Mouse (Mus musculus): ENCODE measurements around the gene Srgap2.

Gene Srgap2

DNA sequence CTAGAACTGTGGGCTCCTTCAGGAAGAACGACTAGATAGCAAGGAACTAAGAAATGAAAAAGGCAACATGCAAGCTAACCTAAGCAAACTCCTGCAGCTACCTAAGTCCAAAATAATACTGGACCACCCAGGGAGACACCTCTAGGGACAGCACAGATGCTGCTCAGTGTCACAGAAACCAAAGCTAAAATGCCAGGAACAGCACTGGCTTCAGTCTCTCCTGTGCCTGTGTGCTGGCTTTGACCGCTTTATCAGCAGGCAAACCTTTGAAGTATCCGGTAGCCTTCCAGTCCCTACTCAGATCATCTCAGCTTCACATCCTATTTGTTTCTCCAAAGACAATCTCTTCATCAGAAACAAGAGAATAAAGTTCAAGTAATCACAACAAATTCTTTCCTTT is 123.6 kb downstream of the Srgap2 start:
- DNase-seq: no peak

DNA sequence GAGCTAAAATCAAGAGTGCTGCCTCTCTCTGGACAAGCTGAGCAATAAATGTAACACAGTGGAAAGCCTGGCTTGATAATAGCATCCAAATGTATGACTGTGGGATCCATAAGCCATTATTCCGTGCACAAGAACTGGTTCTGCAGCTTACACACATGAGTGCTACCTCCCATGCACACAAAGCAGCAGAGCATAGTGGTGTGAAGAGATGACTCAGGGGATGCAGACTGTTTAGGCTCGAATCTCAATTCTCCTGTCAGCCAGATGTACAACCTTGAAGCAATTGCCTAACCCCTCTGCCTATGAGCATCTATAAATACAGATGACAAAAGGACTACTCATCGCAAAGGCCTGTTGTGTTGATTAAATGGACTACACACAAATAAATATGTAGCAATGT is 126.3 kb downstream of the Srgap2 start:
- no peak for DNase-seq

DNA sequence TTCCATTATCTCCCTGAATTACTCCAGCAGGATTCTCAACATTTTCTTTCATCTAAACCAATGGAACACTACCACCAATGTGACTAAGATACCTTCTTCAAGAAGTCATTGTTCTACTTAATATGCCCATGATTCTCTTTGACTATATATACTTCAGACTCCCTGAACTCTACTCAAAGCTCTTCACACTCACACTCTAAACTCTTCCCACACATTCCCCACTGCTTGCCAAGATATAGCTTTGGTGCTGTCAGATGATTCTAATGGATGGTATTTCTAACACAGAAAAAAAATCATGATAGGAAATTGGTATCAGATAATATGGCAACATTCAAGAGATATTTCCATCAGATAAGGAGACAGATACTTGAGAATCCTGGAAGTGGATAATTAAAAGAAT is 129.0 kb downstream of the Srgap2 start:
- no peak for DNase-seq

DNA sequence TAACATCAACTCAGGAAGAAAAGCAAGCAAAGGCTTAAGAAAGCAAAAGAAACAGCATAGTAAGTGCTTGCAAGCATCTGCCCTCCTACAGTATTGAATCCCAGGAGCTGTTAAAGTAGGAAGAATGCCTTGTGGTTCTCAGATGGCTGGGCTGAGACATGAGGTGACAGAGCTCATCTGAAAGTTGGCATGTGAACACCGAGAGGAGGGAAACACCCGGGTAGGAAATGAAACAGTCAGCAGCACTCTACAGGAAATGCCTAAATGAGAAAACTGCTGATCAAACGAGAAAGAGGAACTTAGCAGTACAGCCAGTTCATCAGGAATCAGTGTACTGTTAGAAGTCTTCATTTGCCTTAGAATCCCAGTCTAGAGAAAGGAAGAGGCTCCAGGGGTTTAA is 142.7 kb downstream of the Srgap2 start:
- DNase-seq: no peak

DNA sequence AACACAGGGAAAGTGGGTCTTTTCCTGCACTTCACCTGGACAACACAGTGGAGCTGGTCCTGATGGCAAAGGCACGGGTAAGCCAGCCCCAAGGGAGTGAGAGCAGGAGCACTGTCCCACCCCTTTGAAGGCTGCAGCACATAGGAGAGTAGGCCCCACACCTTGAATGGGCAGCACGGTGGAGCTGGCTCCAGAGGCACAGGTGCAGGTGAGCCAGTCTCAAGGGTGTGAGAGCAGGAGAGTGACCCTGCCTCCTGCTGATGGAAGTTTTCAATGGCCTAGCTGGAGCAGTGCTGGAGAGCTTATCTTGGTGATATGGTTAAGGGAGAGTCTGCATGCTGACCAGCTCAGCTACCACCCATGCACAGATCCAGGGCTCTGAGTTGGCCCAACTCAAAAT is 145.0 kb downstream of the Srgap2 start:
- no peak for DNase-seq

DNA sequence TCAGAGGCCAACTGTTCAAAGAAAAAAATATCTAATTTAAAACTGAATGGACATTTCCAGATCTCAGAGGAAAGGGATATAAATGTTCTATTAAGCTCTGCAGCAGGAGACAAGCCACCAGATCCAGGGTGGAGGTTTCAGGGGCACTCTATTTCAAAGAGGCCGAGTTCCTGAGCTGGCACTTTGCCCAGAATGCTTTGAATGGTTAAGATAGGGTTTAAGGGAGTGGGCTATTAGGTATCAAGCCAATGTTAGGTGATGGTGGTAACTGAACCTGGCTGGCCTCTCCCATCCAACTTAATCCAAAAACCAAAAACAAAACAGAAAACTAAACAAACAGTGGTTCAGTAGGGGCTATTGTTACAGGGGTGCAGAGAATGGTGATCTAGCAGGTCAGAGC is 146.9 kb downstream of the Srgap2 start:
- no peak for DNase-seq

DNA sequence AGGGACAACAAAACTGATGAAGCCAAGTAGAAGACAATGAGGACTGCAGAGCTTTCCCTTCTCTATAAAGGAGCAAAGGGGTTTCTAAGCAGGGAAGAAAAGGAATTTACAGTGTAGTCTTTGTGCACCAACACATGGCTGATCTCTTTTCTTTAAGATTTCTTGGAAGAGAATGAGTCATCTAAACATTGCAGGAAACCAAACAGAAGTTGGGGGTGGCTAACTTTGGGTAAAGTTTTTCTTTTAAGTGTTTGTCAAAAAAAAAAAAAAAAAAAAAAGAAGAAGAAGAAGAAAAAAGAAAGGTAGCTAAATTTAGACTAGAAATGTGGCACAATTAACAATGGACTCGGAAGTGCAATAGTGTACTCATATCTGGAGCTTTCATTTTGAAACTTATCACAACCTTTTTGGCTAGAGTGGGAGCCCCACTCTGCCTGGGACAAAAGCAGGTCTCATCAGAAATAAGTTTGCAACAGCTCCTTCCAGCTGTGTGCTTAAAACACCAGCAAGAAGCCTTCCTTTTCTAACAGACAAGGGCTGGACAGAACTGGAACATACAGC is 148.2 kb downstream of the Srgap2 start:
- no peak for DNase-seq

DNA sequence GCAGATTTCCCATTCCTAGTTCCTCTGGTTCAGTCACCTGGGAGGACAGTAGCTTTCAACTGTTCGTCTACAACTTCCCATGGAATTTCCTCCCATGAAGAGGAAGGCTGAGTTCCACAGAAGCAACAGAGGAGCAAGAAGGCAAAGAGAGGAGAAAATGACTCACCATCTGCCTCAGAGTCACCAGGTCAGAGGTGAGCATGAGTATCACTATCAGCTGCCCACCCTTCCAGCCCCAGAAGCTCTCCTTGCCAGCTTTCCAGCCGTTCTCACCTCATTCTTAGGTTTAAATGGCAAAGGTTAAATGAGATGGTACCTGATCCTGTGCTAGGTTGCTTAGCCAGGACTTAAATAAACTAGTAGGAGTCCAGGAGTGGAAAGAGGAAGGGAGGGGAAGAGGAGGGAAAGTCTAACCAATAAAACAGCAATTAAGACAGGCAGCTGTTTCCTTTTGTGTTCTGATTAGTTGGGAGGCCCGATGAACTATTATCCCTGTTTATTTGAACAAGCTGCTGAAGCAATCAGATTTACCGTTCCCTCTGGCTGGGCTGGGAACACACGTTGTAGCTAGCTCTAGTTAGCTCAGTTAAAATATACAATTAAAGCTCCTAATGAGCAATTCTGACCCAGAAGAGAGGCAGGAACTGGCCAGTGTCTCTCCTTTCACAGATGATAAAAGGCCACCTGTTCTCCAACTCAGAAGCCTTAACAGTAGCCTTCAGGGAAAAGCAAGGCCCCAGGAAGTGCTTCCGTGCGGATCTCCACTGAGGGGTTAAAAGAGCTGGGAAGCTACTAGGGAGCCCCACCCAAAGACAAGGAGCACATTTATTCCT is 148.9 kb downstream of the Srgap2 start:
- DNase-seq: peak; percentile 8

DNA sequence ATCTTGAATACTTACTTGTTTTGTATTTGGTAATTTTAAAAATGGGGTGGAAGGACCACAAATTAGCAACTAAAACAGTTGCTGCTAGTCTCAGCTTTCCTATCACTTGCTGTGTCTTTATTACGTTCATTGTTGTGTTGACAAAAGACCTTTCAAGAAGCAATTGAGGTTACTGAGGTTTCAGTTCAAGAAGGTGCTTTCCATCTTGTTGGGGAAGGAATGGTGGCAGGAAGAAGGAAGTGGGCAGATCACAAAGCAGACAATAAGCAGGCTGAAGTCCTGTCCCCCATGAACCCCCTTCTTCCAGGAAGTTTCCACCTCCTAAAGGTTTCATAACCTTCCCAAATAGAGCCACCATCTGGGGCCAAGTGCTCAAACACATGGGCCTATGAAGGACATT is 161.3 kb downstream of the Srgap2 start:
- no peak for DNase-seq

DNA sequence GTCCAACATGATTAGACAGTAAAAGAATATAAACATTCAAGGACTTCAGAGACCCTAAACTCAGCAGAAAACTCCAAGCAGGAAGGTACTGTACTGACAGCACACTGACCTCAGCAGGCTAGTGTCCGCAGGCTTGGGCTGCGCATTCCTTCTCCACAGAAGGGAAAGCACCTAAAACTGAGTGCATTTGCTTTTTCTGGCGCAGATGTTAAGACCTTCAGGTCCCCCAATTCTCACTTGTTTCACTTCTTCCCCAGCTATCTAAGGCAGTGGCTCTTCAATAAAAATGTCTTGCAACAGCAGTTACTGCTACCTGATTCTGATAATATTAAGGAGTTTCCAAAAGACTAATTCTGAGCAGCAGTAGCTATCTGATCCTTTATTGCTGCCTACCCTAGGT is 162.7 kb downstream of the Srgap2 start:
- DNase-seq: no peak

DNA sequence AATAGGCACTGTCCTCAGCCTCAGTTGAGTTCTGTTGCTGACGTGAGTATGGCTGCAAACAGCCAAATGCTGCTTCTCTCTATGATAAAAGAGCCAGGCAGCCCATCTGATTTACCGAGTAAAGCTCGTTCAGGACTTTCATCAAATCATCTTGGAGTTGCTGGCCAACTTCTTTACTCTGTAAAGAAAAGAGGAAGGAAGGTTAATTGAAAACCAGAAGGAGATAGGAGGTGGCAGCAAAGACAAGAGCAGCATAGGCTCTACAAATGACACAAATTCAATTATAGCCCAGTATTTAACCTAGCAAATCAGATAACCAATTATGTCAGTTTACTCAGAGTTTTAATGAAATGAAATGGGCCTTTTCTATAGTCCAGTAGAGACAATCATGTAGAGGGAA is 163.3 kb downstream of the Srgap2 start:
- no peak for DNase-seq

DNA sequence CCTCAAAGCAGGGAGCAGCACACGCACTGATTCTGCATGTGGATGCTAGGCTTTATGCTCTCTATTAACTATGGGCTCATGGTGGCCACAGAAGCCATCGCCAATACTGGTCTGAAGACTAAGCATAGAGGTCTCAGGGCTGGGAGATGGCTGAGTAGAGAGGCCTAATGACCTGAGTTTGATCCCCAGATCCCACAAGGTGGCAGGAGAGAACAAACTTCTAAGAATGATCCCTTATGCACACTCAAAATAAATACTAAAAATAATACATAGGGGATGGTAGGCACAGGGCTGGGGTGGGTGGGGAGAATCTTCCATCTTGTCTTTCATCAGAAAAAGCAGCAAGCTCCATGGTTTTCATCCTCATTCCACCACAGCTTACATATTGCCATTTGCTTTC is 165.1 kb downstream of the Srgap2 start:
- DNase-seq: no peak

DNA sequence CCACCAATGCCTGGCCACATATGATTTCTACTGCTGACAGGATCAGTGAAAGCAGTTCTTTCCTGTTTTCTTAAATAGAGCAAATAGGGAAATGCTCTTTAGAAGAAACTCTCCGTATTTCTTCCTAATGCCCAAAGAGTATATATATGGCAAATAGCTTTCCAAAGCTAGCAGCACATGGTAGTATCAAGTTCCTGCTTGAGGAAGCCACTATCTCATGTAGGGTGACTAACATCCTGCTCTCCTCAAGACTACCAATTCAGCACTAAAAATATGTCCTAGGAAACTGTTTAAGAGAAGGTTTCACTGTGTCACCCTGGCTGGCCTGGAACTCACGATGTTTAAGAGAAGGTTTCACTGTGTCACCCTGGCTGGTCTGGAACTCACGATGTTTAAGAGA is 166.4 kb downstream of the Srgap2 start:
- no peak for DNase-seq

DNA sequence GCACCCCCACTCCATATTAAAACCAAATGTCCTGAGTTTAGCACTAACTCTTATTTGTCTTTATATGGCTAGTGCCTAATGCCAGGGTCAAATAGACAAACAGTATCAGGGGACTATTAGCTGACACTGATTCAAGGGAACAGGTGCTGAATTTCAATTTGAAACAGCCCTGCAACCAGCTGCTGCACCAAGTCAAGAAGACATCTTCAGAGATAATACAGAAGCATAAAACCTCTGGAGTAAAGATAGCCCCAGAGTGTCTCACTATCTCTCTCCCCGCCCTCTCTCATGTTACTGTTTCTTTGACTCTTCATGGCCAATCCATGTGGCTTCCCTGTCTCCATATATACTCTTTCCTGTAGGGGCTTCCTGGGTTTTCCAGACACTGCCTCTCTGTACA is 167.5 kb downstream of the Srgap2 start:
- DNase-seq: no peak

DNA sequence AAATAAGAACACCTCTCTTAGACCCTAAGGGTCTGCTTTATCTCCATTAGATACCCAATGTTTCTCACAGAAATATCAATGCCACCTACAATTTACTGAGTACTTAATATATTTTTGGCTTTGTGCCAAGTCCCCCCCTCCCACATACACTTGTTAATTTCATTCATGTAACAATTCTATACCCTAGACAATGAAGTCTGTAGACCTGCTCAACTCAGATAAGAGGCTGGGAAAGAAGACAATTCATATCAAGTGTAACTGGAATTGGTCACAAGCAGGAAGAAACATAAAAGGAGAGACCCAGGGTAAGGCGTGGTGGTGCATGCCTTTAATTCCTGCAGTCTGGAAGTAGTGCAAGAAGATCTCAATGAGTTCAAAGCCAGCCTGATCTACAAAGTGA is 169.9 kb downstream of the Srgap2 start:
- no peak for DNase-seq

DNA sequence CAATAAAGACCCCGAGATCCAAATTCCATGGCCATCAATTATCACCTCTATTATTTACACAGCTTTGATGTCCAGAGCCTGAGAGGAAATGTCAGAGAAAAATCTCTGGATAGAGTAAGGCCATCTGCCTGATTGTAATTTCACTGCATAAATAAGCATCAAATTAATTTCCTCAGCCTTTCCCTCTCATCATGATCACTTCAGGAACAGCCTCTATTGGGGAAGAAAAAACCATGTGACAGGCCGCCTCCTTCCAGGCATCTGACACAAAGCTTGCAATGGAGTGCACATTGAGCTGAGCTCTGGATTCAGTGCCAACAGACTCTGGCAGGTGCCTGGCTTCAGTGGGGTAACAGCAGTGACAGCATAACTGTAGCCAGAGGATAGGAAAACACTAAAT is 175.7 kb downstream of the Srgap2 start:
- DNase-seq: no peak

DNA sequence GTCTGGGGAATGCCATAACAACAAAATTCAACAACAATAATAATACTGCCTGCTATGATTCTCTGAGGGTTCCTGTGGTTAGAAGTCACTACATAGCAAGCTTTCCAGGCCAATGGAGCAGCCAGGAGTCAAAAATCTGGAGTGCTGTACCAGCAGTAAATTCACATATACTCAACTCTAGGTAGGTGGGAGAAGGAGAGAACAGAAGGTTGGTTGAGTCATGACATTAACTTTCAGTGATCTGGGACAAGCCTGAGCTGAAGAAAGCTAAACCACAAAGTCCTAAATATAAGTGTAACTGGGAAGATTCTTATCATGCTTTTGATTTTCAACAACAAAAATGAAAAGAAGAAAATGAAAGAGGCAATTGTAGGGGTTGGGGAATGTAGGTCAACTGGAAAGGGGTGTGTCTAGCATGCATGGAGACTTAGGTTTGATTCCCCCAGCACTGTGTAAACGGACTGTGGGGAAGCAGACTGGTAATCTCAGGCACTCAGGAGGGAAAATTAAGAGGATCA is 177.1 kb downstream of the Srgap2 start:
- DNase-seq: no peak

DNA sequence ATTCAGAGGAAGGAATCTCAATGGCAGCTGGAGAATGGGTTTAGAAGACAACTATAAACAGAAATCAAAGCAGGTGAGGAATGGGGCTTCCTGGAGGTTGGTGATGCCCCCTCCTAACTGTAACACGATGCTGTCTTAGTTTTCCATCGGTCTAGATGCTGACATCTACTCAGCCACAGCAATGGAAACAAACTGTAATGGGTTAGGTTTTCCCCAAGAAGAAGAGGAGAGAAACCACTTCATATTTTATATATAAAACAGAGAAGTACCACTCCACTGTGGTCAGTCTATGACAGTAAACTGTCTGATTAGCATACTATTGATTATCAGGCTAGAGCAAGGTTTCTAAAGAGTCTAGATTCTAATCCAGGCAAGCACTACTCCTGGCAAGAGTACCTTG is 179.4 kb downstream of the Srgap2 start:
- no peak for DNase-seq

DNA sequence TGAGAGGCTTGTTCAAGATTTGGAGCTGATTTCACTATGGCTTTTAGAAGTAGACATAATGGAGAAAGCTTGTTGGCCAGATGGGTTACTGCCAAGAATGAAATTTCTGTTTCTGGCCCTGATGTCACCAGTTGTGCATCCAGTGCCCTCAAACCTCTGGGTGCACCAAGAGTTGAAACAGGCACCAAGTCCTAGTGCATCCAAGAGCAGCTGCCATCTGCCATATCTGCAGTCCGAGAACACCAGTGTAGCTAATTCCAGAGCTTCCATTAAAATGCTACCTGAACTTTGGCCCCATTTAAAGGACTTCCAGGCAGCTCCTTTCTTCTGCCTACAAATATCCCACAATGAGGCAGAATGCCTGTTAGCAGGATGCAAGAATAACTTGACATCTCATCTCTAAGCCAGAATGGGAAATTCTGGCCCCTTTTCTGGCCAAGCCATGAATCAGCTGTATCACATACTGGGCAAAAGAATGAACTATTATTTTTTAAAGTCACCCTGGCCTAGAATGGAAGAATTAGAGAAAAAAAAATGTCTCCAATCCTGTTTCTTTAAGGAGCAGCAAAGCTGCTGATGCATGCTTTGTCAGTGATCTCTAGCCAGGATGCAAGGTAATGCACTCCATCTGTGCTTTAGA is 180.1 kb downstream of the Srgap2 start:
- no peak for DNase-seq

DNA sequence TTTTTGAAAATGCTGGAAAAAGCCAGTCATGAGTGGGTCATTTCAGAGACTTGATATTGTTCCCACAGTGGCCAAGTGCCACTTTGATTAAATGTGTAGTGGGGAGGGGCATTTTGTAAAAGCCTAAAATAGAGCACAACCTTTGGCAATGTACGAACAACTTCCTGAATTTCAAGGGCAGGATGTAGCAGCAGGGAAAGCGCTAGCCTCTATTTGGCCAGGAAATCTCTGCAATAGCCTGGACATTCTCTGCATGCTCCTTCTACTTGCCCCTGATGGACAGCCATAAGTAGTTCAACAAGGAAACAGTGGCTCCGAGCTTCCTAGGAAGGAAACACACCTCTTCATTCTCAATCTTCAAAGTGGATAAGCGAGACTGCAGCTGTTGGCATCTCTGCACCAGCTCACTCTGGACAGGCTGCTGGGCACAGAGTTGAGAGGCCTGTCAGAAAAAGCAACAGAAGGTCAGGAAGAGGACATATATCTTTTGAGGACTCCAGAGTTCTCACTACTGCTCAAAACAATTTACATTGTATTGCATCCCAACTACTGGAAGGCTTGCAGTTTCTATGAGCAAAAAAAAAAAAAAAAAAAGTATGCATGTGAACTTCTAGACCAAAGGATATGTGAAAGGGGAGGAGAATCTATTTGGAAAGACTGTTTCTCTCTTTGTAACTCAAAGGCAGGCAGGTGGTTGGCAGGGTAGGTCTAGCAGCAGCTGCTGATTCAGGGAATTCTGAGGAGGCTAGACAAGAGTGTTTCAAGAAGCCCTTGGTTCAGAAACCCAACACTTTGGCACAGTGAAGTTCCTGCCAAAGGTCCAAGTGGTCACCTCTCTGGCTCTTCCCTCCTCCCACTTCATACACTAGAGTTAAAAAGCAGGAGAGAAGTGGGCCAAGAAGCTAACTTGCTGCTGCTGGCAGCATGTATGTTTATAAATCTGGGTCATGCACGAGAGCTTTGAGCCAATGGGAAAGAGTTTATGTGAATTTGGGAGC is 181.4 kb downstream of the Srgap2 start:
- no peak for DNase-seq

DNA sequence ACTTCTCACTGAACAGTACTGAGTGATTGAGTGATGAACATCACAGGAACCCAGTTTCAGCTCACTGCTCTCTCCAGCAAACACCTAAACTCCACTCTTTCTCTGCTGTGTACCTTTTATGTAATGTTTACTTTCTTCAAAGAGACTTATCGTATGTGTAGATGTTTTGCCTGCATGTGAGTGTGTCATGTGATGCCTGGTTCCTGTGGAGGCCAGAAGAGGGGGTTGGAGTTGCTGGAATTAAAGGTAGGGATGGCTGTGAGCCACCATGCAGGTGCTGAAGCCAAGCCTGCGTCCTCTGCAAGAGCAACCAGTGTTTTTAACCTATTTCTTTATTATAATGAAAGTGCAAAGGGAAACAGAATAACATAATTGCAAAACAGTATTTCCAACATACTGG is 182.5 kb downstream of the Srgap2 start:
- DNase-seq: no peak

DNA sequence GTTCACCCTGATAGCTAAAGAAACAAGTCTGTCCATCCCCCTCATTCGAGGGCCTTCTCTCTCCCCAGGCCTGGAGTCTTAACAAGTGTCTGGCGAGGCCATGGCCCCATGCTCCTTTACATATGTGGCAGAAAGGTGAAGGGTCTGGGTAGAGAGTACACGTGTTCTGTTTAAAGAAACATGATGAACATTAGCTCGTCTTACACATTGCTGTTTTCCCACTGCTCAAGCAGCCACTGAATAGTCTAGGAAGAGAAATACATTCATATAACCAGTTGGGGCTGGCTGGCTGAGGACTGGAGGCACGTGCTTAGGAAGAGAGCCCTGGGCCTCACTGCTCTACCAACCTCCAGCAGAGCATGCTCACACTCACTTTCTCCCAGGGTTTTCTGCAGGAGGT is 191.1 kb downstream of the Srgap2 start:
- DNase-seq: no peak

DNA sequence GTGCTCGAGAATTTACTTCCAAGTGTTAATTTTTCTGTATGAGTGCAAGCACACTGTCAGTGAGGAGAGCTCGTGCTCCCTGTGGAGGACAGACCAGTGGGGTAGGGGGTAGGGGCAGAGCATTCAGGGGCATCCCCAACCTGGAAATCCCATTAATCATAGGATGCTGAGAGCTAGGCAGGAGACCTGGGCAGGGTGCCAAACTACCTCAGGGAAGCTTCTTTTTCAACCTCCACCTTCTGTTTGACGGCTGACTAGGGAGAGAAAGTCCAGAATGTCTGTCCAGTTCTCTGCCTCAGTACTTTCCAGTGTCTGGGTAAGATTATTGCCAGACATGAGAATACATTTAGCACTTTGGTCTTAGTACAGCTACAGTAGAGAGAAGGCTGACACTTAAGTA is 191.5 kb downstream of the Srgap2 start:
- DNase-seq: peak; percentile 17
